Mouse (Mus musculus) bone marrow, adult 2 months (tissue): ENCODE results near the gene Ip6k1.

Experiments used
- CTCF ChIP-seq: fragments of 200-500 bp; IDR thresholded peaks from 2 replicates; pipeline ENCODE4 v1.5.1; 2011; ENCODE audit warnings: low read length, control low read depth; ENCODE audit not compliant: control insufficient read depth, insufficient read depth
- POLR2A ChIP-seq: fragments of 200-500 bp; IDR thresholded peaks from 2 replicates; pipeline ENCODE4 v1.6.1; 2011; ENCODE audit warnings: low read depth, mild to moderate bottlenecking, control low read depth, low read length, borderline replicate concordance; ENCODE audit not compliant: control insufficient read depth

GRCm38 (mm10) chr9:108003531-108003890 is 1.2 kb downstream of the Ip6k1 start:
- TF ChIP-seq CTCF (no peak), POLR2A (no peak)
